Mouse (Mus musculus) kidney, adult 2 months (tissue): ENCODE measurements around the gene Mecom. TPM values are rescaled to one million over a fixed set of nuclear protein-coding genes. Genes with fewer than 3 reads are reported as not detected.

Source experiments
- DNase-seq: peaks from one replicate; pipeline ENCODE4 v3.0.0; 2021
- H3K27ac ChIP-seq: fragments of 200-500 bp; 2 replicates; pipeline ENCODE4 v1.5.1; 2012; ENCODE audit warnings: low read depth, low read length, control low read depth, inconsistent platforms; ENCODE audit not compliant: insufficient read depth
- H3K27me3 ChIP-seq: fragments of 200-500 bp; replicated peaks from 2 replicates; pipeline ENCODE4 v1.6.1; 2012; ENCODE audit warnings: mild to moderate bottlenecking, moderate library complexity, low read length, inconsistent platforms; ENCODE audit not compliant: control insufficient read depth, insufficient read depth
- H3K36me3 ChIP-seq: fragments of 200-500 bp; 2 replicates; pipeline ENCODE4 v1.6.1; 2012; ENCODE audit warnings: mild to moderate bottlenecking, moderate library complexity, low read length, inconsistent platforms; ENCODE audit not compliant: control insufficient read depth, insufficient read depth
- H3K4me1 ChIP-seq: fragments of 200-500 bp; 2 replicates; pipeline ENCODE4 v1.6.1; 2011; ENCODE audit warnings: low read length; ENCODE audit not compliant: control insufficient read depth, insufficient read depth
- H3K4me3 ChIP-seq: fragments of 200-500 bp; 2 replicates; pipeline ENCODE4 v1.5.1; 2011; ENCODE audit warnings: mild to moderate bottlenecking, low read depth, low read length, control low read depth; ENCODE audit not compliant: insufficient read depth
- CTCF ChIP-seq: fragments of 200-500 bp; conservative IDR thresholded peaks from 2 replicates; pipeline ENCODE4 v1.5.1; 2011; ENCODE audit warnings: low read depth, mild to moderate bottlenecking, control low read depth, low read length, moderate library complexity, mixed read lengths; ENCODE audit not compliant: insufficient read depth, insufficient read length
- POLR2A ChIP-seq: fragments of 200-500 bp; IDR thresholded peaks from one replicate; pipeline ENCODE4 v1.6.1; 2011; ENCODE audit warnings: low read depth, low read length, control low read depth
- WGBS: fragments of 180-500 bp; shearing (Covaris S2); methylation state at CpG from one replicate; pipeline ENCODE4 v1.1.7; 2018; 5-methylcytosine and 5-hydroxymethylcytosine counted together
- polyA plus RNA-seq: library from polyadenylated mRNA; depleted of rRNA; stranded (reverse); fragments of >200 nt; gene quantifications from 2 replicates; pipeline ENCODE4 v1.2.3, GENCODE M21; 2012

Mecom gene
- polyA plus RNA-seq, 1 experiment = 12.9 TPM

DNA sequence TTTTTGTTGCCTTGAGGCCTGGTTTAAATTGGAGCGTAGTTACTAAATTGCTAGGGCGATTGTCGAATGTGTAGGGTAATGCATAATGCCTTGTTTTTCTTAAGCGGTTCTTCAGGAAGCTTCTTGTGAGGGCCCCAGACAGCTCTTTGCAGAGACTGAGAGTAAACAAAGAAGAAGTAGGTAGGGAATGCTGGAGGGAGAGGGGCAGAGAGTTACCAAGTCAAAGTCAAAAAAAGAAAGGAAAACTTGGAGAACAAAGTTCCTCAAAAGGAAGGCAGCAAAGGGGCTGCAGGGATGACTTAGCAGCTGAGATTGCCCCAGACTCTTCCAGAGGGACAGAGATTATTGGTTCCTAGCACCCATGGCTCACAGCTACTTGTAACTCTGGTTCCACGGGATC lies 126.9 kb downstream of the Mecom start:
- H3K4me3 ChIP-seq = no peak overlapping the region
- H3K36me3 ChIP-seq = no peaks in the 10 kb centered on the region
- H3K27me3 ChIP-seq = no peaks in the 10 kb centered on the region
- TF ChIP-seq POLR2A = no peak
- no peak for TF ChIP-seq CTCF
- H3K4me1 ChIP-seq = no peaks in the 10 kb centered on the region
- H3K27ac ChIP-seq = no peak overlapping the region
- no peak for DNase-seq
- 86% methylated on average over 5 of the region's 5 CpGs for WGBS

DNA sequence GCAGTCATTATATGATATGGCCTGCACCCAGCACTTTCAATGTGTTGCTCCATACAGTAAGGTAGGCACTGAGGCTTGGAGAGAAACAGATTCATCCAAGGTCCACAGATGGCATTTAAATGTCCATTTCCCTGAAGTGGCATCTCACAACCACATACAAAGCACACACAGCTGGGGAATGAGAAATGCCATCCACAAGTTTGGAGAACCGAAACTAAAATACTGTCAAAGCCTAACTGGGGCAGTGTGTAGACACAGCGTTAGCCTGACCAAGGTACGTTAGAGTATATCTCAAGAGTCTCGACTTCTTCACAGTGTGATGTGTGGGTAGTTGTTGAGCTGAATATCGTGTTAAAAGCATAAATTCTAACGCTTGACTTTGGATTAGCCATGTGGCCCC lies 133.6 kb downstream of the Mecom start:
- Histone ChIP-seq H3K4me1 (no peaks in the 10 kb centered on the region), H3K4me3 (no peak overlapping the region), H3K36me3 (no peaks in the 10 kb centered on the region), H3K27me3 (no peaks in the 10 kb centered on the region; the same call in 1 of the 2 replicates), H3K27ac (no peak overlapping the region)
- DNase-seq = no peak
- no peak for TF ChIP-seq CTCF
- no peak for TF ChIP-seq POLR2A
- 89% methylated on average over 6 of the region's 6 CpGs for WGBS

DNA sequence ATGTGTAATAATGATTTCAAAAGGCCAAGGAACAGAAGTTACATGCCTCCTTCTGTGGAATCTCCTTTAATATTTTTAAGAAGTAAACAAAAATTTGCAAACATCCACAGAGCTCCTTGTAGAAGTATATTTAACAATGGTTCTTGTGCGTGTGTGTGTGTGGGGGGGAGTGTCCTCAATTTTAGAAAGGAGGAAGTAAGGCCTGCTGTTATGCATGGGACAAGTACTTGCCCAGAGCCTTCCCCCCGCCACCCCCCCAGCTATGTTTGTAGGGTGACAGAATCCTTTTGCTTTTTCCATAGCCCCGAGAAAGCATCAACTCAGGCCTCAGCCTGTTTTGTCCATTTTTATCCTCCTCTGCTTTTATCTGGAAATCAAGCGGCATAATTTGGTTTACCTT lies 137.0 kb downstream of the Mecom start:
- H3K4me3 ChIP-seq = no peak overlapping the region
- no peak overlapping the region for H3K27ac ChIP-seq
- H3K4me1 ChIP-seq = no peaks in the 10 kb centered on the region
- no peaks in the 10 kb centered on the region; the same call in 1 of the 2 replicates for H3K27me3 ChIP-seq
- no peak for TF ChIP-seq POLR2A
- no peak for TF ChIP-seq CTCF
- DNase-seq = no peak
- H3K36me3 ChIP-seq = no peaks in the 10 kb centered on the region
- 73% methylated on average over 4 of the region's 4 CpGs for WGBS

DNA sequence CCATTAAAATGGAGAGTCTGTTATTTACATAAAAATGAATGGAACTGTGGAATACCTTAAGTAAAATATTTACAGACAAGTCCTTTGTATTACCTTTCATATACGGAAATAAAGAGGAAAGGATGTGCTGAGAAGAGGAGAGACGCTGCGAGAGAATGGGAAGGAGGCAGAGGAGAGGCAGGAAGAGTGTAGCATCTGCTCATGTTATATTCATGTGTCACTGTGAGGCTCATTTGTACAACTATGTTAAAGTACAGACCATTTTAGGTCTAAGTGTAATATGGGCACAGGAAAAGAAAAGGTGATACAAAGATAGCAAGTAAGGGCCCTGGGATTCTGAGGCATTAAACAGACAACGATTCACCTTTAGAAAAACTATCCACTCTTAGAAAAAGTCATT lies 143.0 kb downstream of the Mecom start:
- H3K27ac ChIP-seq = no peak overlapping the region
- WGBS = 85% methylated on average over 4 of the region's 4 CpGs
- DNase-seq = no peak

DNA sequence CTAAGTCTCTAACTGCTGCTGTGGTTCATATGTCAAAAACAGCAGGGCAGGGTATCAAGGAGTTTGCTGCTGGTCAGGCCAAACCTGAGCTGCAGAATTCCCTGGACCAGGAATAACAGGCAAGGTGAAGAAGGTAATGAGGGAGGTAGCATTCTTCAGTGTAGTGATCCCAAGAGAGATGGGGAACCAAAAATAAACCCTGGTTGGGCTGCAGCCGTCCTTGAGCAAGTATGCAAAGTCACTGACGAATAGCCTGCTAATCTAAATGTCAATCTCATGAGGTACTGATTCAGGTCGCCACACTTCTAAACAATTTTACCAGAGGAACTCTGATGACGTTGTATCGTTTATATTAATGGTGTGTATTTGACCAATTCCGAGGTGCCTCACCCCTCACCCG lies 148.9 kb downstream of the Mecom start:
- WGBS = 61% methylated on average over 7 of the region's 7 CpGs
- DNase-seq = peak; percentile 72
- TF ChIP-seq POLR2A = no peak
- no peak for TF ChIP-seq CTCF

More for the DNA sequence above, 143.0 kb downstream of the Mecom start:
- Histone ChIP-seq H3K36me3 (no peaks in the 10 kb centered on the region), H3K4me1 (peaks cover 6% of the 10 kb centered on the region; the same call in 1 of the 2 replicates), H3K4me3 (no peak overlapping the region), H3K27me3 (no peaks in the 10 kb centered on the region)
- no peak for TF ChIP-seq CTCF
- TF ChIP-seq POLR2A = no peak

DNA sequence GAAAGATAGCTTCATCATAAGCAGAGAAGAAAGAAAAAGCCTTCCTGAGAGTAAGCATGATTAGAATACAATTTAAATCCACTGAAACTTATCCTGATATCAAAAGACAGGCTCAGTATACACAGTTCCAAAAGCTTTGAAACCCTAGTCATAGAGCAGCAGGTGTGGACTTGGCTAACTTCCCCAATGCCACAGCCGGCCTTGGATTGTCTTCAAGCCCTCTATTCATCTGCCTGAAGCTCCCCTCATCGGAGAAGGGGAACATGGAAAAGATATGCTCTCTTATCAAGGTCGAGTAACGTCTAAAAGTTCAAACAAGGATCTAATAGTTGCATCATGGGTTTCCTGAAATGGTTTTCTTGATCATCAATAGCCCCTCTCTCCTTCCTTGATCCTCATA lies 152.9 kb downstream of the Mecom start:
- 89% methylated on average over 4 of the region's 4 CpGs for WGBS
- Histone ChIP-seq H3K27ac (no peak overlapping the region), H3K4me3 (no peak overlapping the region), H3K27me3 (no peaks in the 10 kb centered on the region), H3K36me3 (no peaks in the 10 kb centered on the region), H3K4me1 (no peaks in the 10 kb centered on the region)
- DNase-seq = no peak
- no peak for TF ChIP-seq CTCF
- no peak for TF ChIP-seq POLR2A

More for the DNA sequence above, 148.9 kb downstream of the Mecom start:
- no peak overlapping the region for H3K4me3 ChIP-seq
- H3K36me3 ChIP-seq = no peaks in the 10 kb centered on the region
- H3K4me1 ChIP-seq = peaks cover 6% of the 10 kb centered on the region; the same call in 1 of the 2 replicates
- no peaks in the 10 kb centered on the region for H3K27me3 ChIP-seq
- H3K27ac ChIP-seq = peak overlapping the region; percentile 68

DNA sequence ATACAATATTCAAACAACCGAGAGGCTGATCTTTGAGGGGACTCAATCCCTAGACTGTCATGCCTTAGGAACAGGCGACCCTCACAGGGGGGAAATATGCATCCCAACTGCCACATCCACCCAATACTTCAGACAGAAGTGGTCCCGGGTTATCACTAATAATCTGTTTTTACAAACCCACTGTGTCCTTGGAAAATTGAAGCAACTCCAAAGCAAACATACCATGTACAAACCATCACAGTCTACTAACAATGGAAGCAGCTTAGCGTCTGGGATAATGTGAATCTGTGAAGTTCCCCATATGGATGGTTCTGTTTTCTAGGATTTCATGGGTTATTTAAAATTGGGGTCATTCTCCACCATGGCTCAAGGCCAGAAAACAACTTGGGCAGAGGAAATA lies 155.1 kb downstream of the Mecom start:
- H3K27me3 ChIP-seq = no peaks in the 10 kb centered on the region
- H3K4me1 ChIP-seq = no peaks in the 10 kb centered on the region
- DNase-seq = no peak
- H3K27ac ChIP-seq = no peak overlapping the region
- no peak overlapping the region for H3K4me3 ChIP-seq
- WGBS = 68% methylated on average over 4 of the region's 4 CpGs
- no peaks in the 10 kb centered on the region for H3K36me3 ChIP-seq
- TF ChIP-seq POLR2A (no peak), CTCF (no peak)

DNA sequence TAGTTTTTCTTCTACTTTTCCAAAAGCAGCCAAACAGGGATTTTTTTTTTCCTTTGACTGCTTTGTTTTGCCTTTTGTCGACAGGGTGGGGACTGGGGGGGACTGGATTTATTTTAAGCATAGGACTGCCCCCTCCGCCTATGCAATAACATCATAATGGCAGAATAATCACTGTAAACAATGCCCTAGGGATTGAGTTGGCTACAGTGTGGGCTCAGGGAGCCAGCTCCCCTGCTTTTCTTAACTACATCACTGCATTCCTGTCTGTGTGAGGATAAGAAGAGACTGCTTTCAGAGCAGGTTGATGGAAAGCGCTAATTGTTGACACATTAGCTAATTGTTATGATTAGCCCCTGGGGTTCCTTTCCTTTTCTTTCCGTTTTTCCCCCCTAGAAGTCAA lies 155.6 kb downstream of the Mecom start:
- no peaks in the 10 kb centered on the region for H3K4me1 ChIP-seq
- no peaks in the 10 kb centered on the region for H3K36me3 ChIP-seq
- no peak overlapping the region for H3K4me3 ChIP-seq
- H3K27me3 ChIP-seq = no peaks in the 10 kb centered on the region
- no peak for DNase-seq
- no peak overlapping the region for H3K27ac ChIP-seq
- WGBS = 40% methylated on average over 4 of the region's 4 CpGs
- TF ChIP-seq CTCF (no peak), POLR2A (no peak)
